Mouse (Mus musculus) liver, embryonic 14.5 days (tissue): ENCODE results near the gene Stum.

Experiments
- CTCF ChIP-seq: IDR thresholded peaks from 2 replicates; pipeline ENCODE4 v1.5.1; 2016; ENCODE audit warnings: antibody characterized with exemption, low read depth, control low read depth
- EP300 ChIP-seq: IDR thresholded peaks from 2 replicates; pipeline ENCODE4 v1.6.1; 2016; ENCODE audit warnings: antibody characterized with exemption, low read depth

GRCm38 (mm10) chr1:180464357-180464756 is 18.9 kb downstream of the Stum start:
- TF ChIP-seq CTCF (no peak), EP300 (no peak)
